Mouse (Mus musculus) hindbrain, embryonic 14.5 days (tissue): ENCODE measurements at regions not wholly inside any gene's neighbourhood (a gene's known extent, or its start where the extent isn't known, plus 50 kb on each side); places are given as distances from the start of the nearest gene placed in this dataset.

Experiments used
- ATAC-seq: fragments of 200-750 bp; cut with Nextera tagmentation; 2 replicates; pipeline ENCODE4 v1.8.0; 2017; ENCODE audit warnings: moderate number of reproducible peaks, mild to moderate bottlenecking, moderate TSS enrichment, moderate library complexity; ENCODE audit not compliant: low FRiP score
- DNase-seq: peaks from one replicate; pipeline ENCODE4 v3.0.0-alpha.2; 2015; ENCODE audit warnings: low spot score
- H3K27ac ChIP-seq: fragments of 300-500 bp; sonication (generic); 2 replicates; pipeline ENCODE4 v1.5.1; 2014; ENCODE audit warnings: mild to moderate bottlenecking, moderate library complexity
- H3K27me3 ChIP-seq: fragments of 300-500 bp; sonication (generic); 2 replicates; pipeline ENCODE4 v1.6.1; 2014; ENCODE audit warnings: mild to moderate bottlenecking, low read length, mixed read lengths; ENCODE audit not compliant: control insufficient read depth, insufficient read depth
- H3K36me3 ChIP-seq: fragments of 300-500 bp; sonication (generic); replicated peaks from 2 replicates; pipeline ENCODE4 v1.6.1; 2014; ENCODE audit not compliant: control insufficient read depth, insufficient read depth
- H3K4me1 ChIP-seq: fragments of 300-500 bp; sonication (generic); replicated peaks from 2 replicates; pipeline ENCODE4 v1.6.1; 2014; ENCODE audit warnings: antibody characterized with exemption, low read length, mixed read lengths; ENCODE audit not compliant: control insufficient read depth, insufficient read depth
- H3K4me2 ChIP-seq: fragments of 300-500 bp; sonication (generic); replicated peaks from 2 replicates; pipeline ENCODE4 v1.6.1; 2014; ENCODE audit warnings: mild to moderate bottlenecking, moderate library complexity
- H3K4me3 ChIP-seq: fragments of 300-500 bp; sonication (generic); replicated peaks from 2 replicates; pipeline ENCODE4 v1.5.1; 2014; ENCODE audit warnings: mild to moderate bottlenecking, low read length
- H3K9ac ChIP-seq: fragments of 300-500 bp; sonication (generic); 2 replicates; pipeline ENCODE4 v1.6.1; 2014
- H3K9me3 ChIP-seq: fragments of 300-500 bp; sonication (generic); 2 replicates; pipeline ENCODE4 v1.6.1; 2016; ENCODE audit warnings: low read length; ENCODE audit not compliant: control insufficient read depth
- WGBS: fragments of 180-500 bp; shearing (Covaris S2); extraction: QIAGEN DNeasy Blood & Tissue Kit; methylation state at CpG from one replicate; pipeline ENCODE4 v1.1.7; 2014; 5-methylcytosine and 5-hydroxymethylcytosine counted together

DNA sequence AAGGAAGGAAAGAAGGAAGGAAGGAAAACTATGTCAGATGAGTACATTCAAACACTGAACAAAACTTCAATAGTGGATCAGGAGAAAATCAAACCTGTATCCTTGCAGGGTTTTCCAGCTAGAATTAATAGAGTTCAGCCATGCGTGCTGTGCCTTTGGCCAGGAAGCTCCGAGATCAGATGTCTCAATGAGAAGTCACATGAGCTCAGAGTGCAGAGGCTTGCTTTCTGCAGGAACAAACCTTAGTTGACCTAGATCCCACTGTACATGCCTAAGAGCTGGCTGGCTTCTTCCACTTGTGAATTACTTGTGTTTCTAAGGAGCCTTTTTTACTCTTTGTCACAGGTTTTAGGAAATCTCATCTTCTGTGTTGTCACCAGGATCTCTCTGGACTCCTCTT lies 378.7 kb downstream of the Lpin1 start:
- Histone ChIP-seq H3K9ac (no peak overlapping the region), H3K9me3 (no peaks in the 10 kb centered on the region), H3K27ac (no peak overlapping the region), H3K4me3 (no peak overlapping the region), H3K36me3 (no peaks in the 10 kb centered on the region), H3K4me2 (no peak overlapping the region), H3K27me3 (no peaks in the 10 kb centered on the region), H3K4me1 (no peaks in the 10 kb centered on the region)
- DNase-seq (no peak), ATAC-seq (no peak)
- 44% methylated on average over 2 of the region's 2 CpGs for whole genome bisulfite sequencing

DNA sequence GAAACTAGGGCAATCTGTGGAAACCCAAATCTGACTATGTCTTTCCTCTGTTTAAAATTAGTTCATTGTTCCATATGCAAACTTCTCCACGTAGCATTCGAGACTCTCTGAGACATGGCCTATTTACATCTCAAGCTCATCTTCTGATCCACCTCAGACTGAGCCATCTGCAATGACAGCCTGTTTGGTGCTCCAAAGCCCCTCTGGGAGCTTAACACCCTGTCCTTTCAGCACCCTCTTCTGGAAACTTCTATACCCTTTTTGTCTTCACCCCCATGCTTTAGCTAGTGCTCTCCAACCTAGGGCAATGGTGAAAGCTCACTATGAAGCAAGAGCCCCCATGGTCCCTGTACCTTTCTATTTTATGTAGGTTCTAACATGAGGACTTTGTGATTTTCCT lies 379.7 kb downstream of the Lpin1 start:
- Histone ChIP-seq H3K4me2 (no peak overlapping the region), H3K4me3 (no peak overlapping the region), H3K9ac (no peak overlapping the region), H3K4me1 (no peaks in the 10 kb centered on the region), H3K27me3 (no peaks in the 10 kb centered on the region), H3K27ac (no peak overlapping the region), H3K9me3 (no peaks in the 10 kb centered on the region), H3K36me3 (no peaks in the 10 kb centered on the region)
- DNase-seq, result no peak
- 81% methylated on average over 2 of the region's 2 CpGs for WGBS
- ATAC-seq, result no peak

DNA sequence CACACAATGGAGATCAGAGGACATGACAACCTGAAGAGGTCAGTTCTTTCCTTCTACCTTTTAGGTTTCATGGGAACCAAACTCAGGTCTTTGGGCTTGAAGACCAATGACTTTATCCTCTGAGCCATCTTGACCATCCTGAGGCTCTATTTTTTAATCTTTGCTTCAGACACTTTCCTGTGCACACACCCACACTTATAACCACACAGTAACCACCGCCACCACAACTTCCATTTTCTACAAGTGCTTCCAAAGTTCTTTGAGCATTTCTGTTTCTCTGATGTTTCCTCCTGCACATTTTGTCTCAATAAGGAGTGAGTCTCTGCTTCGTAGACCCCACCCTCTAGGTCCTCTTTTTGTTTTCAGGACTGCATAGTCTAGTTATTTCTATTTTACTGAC lies 385.3 kb downstream of the Lpin1 start:
- H3K4me2 ChIP-seq, result no peak overlapping the region
- no peaks in the 10 kb centered on the region for H3K4me1 ChIP-seq
- H3K9me3 ChIP-seq, result no peaks in the 10 kb centered on the region
- H3K9ac ChIP-seq, result no peak overlapping the region
- H3K27ac ChIP-seq, result no peak overlapping the region
- no peaks in the 10 kb centered on the region for H3K27me3 ChIP-seq
- no peak overlapping the region for H3K4me3 ChIP-seq
- DNase-seq (no peak), ATAC-seq (no peak)
- WGBS, result 88% methylated on average over 2 of the region's 2 CpGs
- H3K36me3 ChIP-seq, result no peaks in the 10 kb centered on the region

DNA sequence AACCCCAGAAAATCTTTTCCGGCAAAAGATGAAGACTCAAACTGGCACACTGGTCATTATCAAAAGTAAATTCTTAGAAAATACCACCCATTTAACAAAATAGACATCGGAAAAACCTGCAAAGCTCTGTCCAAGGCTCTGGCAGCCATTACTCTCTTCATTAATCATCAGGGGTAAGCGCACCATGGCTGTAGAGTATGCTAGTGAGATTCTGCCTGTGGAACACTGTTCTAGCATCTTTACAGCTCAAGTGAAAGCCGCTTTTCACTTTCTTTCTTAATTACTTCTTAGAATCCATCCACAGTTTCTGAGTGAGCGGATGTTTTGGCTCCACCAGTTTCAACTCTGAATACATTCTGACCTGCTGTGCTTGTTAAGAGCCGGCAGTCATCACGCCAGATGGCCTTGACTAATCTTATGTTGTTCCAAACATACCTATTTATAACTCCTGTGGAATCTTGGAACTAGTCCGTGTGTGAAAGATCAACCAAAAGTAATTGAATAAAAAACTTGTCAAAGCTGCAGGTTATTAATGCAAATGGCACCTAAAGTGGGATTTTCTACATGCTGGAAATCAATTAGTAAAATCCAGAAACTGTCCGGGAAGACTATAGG lies 387.8 kb downstream of the Lpin1 start:
- no peaks in the 10 kb centered on the region for H3K27me3 ChIP-seq
- H3K4me1 ChIP-seq, result no peaks in the 10 kb centered on the region
- WGBS, result 59% methylated on average over 9 of the region's 9 CpGs
- H3K27ac ChIP-seq, result no peak overlapping the region
- DNase-seq (no peak), ATAC-seq (no peak; the same call in 1 of the 2 replicates)
- no peaks in the 10 kb centered on the region for H3K36me3 ChIP-seq
- no peaks in the 10 kb centered on the region for H3K9me3 ChIP-seq
- no peak overlapping the region for H3K4me3 ChIP-seq
- no peak overlapping the region for H3K4me2 ChIP-seq
- no peak overlapping the region for H3K9ac ChIP-seq

DNA sequence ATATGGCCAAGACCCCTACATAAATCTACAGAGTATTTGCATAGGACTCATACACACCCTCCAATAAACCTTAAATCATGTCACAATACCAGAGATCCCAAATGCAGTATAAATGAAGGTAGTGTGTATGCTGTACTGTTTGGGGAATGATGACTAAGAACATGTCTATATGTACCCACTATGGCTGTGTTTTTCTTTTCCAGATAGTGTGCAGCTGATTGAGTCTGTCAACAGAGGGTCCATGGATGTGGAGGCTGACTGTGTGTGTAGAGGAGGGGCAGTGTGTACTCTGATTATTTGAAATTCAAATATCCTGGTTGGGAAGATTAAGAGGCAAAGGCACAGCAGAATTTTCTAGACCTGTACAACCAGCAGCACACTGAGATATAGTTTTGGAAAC lies 388.6 kb downstream of the Lpin1 start:
- Histone ChIP-seq H3K4me1 (no peaks in the 10 kb centered on the region), H3K27me3 (no peaks in the 10 kb centered on the region), H3K27ac (no peak overlapping the region), H3K4me2 (no peak overlapping the region), H3K4me3 (no peak overlapping the region), H3K36me3 (no peaks in the 10 kb centered on the region), H3K9me3 (no peaks in the 10 kb centered on the region), H3K9ac (no peak overlapping the region)
- no peak for DNase-seq
- no peak for ATAC-seq

DNA sequence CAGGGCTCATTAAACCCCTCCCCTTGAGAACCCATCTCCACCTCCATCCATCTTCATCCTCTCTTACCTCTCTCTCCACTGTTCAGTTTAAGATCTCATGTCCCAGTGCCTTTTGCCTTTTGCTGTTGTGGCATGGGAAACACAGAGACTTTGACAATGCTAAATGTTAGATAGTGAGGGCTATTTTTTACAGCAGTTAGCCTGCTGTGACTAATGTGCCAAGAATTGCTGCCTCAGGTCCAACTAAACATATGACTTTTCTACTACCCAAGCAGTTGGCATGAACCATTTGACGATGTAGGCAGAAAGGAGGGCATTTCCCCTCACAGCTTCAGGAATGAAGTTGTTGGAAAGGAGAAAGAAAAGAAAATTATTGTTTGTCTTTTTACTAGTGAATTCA lies 389.6 kb downstream of the Lpin1 start:
- no peak overlapping the region for H3K27ac ChIP-seq
- no peak overlapping the region for H3K4me3 ChIP-seq
- WGBS, result 86% methylated on average over 1 of the region's 1 CpGs
- no peak for DNase-seq
- no peaks in the 10 kb centered on the region for H3K4me1 ChIP-seq
- no peak overlapping the region for H3K4me2 ChIP-seq
- no peak for ATAC-seq
- no peaks in the 10 kb centered on the region for H3K27me3 ChIP-seq
- H3K9ac ChIP-seq, result no peak overlapping the region
- no peaks in the 10 kb centered on the region for H3K36me3 ChIP-seq
- no peaks in the 10 kb centered on the region for H3K9me3 ChIP-seq

DNA sequence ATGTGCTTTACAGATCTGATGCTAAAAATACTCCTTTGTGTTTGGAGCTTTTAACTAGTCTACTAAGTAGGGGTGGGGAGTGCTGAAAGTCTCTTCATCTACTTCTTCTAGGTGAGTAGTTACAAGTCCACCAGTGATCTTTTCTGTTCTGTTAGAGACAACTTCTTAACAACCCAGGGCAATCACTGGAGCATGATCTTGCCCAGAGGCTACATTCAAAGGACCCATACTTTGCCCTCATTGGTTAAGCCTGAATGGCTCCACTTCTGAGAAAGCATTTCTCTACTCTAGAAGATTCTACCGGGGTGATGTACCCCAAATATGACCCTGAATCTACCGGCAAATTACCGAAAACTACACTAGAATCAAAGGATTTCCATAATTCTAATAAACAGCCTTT lies 390.2 kb downstream of the Lpin1 start:
- Histone ChIP-seq H3K4me3 (no peak overlapping the region), H3K4me2 (no peak overlapping the region), H3K36me3 (no peaks in the 10 kb centered on the region), H3K9ac (no peak overlapping the region), H3K27ac (no peak overlapping the region), H3K27me3 (no peaks in the 10 kb centered on the region), H3K9me3 (no peaks in the 10 kb centered on the region), H3K4me1 (no peaks in the 10 kb centered on the region)
- ATAC-seq (no peak), DNase-seq (no peak)
- 91% methylated on average over 3 of the region's 3 CpGs for WGBS

DNA sequence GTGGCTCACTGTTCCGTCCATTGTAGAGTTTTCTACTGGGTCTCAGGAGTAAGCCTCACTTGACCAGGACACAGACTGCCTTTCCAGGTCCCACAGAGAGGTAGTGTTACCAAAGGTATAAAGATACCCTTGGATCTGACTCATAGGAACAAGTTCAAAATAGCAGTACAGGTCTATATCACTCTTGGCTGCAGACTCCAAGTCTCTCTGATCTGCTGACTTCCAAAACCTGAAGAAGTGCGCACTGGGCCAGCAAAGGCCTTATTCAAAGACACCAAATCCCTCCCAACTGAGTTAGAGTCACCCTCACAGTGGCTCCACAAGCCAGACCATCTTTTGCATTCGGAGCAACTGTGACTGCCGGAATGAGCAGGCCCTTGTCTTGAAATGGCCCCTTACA lies 391.9 kb downstream of the Lpin1 start:
- no peak for ATAC-seq
- WGBS, result 88% methylated on average over 4 of the region's 4 CpGs

DNA sequence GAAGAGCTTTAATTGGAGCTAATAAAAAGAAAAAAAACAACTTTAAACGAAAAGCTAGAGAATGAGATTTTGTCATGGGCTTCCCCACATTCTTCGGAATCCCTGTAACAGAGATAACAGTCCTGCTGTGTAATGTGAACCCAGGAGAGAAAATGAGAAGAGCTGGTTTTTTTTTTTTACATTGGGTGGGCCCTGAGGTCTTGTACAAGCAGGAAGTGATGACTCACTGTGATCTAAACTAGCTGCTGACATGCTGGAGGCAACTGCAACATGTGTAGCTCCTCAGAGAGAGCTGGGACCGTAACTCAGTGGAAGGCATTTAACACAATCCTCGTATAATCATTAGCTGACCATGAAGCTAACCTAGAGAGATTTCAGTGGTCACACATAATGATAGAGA lies 393.8 kb upstream of the Trib2 start:
- DNase-seq (no peak), ATAC-seq (no peak)
- Histone ChIP-seq H3K27me3 (no peaks in the 10 kb centered on the region), H3K27ac (no peak overlapping the region), H3K4me1 (no peaks in the 10 kb centered on the region), H3K9me3 (no peaks in the 10 kb centered on the region), H3K4me3 (no peak overlapping the region), H3K4me2 (no peak overlapping the region), H3K9ac (no peak overlapping the region), H3K36me3 (no peaks in the 10 kb centered on the region)
- 85% methylated on average over 4 of the region's 4 CpGs for WGBS

More for the DNA sequence above, 391.9 kb downstream of the Lpin1 start:
- DNase-seq, result no peak
- Histone ChIP-seq H3K27me3 (no peaks in the 10 kb centered on the region), H3K9me3 (no peaks in the 10 kb centered on the region), H3K4me1 (no peaks in the 10 kb centered on the region), H3K36me3 (no peaks in the 10 kb centered on the region), H3K9ac (no peak overlapping the region), H3K4me2 (no peak overlapping the region), H3K27ac (no peak overlapping the region), H3K4me3 (no peak overlapping the region)

DNA sequence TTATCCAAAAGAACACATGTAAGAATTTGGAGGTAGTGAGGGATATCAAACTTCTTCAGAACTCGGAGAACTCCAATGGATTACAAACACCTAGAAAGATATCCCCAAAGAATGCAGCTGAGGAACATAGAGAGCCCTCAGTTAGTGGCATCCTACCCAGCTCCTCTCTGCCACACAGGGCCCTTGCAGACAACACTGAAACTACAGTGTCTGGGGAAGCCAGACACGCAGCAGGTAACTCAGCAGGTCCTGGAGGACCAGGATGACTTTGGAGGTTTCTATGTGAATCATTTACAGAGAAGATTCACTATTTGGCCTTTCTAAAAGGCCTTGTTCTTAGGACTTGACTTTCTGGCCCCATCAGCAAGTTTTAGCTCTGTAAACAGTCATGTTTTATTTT lies 393.4 kb upstream of the Trib2 start:
- Histone ChIP-seq H3K4me3 (no peak overlapping the region), H3K9me3 (no peaks in the 10 kb centered on the region), H3K4me1 (no peaks in the 10 kb centered on the region), H3K4me2 (no peak overlapping the region), H3K27ac (no peak overlapping the region), H3K36me3 (no peaks in the 10 kb centered on the region), H3K9ac (no peak overlapping the region), H3K27me3 (no peaks in the 10 kb centered on the region)
- ATAC-seq (no peak), DNase-seq (no peak)
- WGBS, result 75% methylated on average over 2 of the region's 2 CpGs
